Mouse (Mus musculus): ENCODE measurements around the gene Cxcl2.

The Cxcl2 gene

GRCm38 (mm10) chr5:90897429-90897828 is 6.2 kb upstream of the Cxcl2 start:
- no peak for DNase-seq

GRCm38 (mm10) chr5:90899308-90899707 is 4.4 kb upstream of the Cxcl2 start:
- no peak for DNase-seq

- DNase-seq = no peak
Observed at GRCm38 (mm10) chr5:90900147-90900546, 3.5 kb upstream of the Cxcl2 start.

- DNase-seq = no peak
Observed at GRCm38 (mm10) chr5:90900688-90901087, 3.0 kb upstream of the Cxcl2 start.

- no peak for DNase-seq
Observed at GRCm38 (mm10) chr5:90902380-90903260, 1.1 kb upstream of the Cxcl2 start.

GRCm38 (mm10) chr5:90908983-90909382 is 5.3 kb downstream of the Cxcl2 start:
- DNase-seq = no peak

GRCm38 (mm10) chr5:90919495-90919894 is 15.8 kb downstream of the Cxcl2 start:
- no peak for DNase-seq

GRCm38 (mm10) chr5:90922958-90923357 is 19.3 kb downstream of the Cxcl2 start:
- DNase-seq = no peak

GRCm38 (mm10) chr5:90930546-90930945 is 26.9 kb downstream of the Cxcl2 start:
- DNase-seq = no peak

GRCm38 (mm10) chr5:90930971-90931851 is 27.5 kb downstream of the Cxcl2 start, which contains the start of gene Mthfd2l:
Mthfd2l (plus strand) TSS chr5:90931117.
- DNase-seq = peak; percentile 53 to 64

- DNase-seq = no peak
Observed at GRCm38 (mm10) chr5:90931911-90932310, 28.2 kb downstream of the Cxcl2 start.

GRCm38 (mm10) chr5:90936706-90937105 is 33.0 kb downstream of the Cxcl2 start:
- DNase-seq = no peak

GRCm38 (mm10) chr5:90945453-90945852 is 41.8 kb downstream of the Cxcl2 start:
- no peak for DNase-seq

- DNase-seq = no peak
Observed at GRCm38 (mm10) chr5:90949499-90949898, 45.8 kb downstream of the Cxcl2 start.

- no peak for DNase-seq
Observed at GRCm38 (mm10) chr5:90951475-90951874, 47.8 kb downstream of the Cxcl2 start.

GRCm38 (mm10) chr5:90952731-90953481 is 49.2 kb downstream of the Cxcl2 start:
- no peak for DNase-seq

All from thymus, adult 18-20 months (tissue).